Mouse (Mus musculus) left cerebral cortex, postnatal 10 days (tissue): ENCODE data around the gene Smad9. TPM values are rescaled to one million over a fixed set of nuclear protein-coding genes. Genes with fewer than 3 reads are reported as not detected.
"Not testable (repeated sequence)": the region's sequence is repeated elsewhere in the genome, so short reads cannot be mapped to it uniquely, and the experiment has no call there.

ENCODE experiments used
- DNase-seq, 2 experiments: peaks; one replicate each; pipeline ENCODE4 v3.0.0; 2021 to 2022; ENCODE audit warnings: low spot score in 2 of 2, mixed read lengths in 1 of 2; ENCODE audit errors: extremely low spot score in 1 of 2
- intact Hi-C: fragments of 180-260 bp; cut with DNase I; formaldehyde crosslinking; loops from one replicate; pipeline ENCODE4 v1.15.1; 2025
- total RNA-seq, 2 experiments: library from RNA; stranded (reverse); gene quantifications; 2 replicates each; pipeline ENCODE4 v1.2.3; 2021

Gene Smad9
- total RNA-seq, 2 experiments from 2014 or later: 4.8 to 5.1 TPM

DNA sequence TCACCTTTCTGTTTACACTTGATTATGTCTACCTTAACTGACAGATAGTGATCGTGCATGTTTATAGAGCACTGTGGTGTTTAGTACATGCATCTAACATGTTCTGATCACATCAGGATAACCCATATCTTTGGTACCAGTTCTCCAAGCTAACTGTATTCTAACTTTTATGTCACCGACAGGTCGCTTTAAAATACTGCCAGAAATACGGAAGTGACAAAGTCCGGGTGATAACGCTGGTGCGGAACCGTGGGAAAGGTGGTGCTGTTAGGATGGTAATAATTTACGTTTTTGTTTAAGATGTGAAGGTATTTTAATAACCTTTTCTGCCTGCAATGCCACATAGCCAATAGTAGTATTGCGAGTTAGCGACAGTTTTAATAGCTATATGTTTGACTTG, 13.4 kb upstream of the Smad9 start:
- intact Hi-C loops: no loop called here
- DNase-seq: no peak

DNA sequence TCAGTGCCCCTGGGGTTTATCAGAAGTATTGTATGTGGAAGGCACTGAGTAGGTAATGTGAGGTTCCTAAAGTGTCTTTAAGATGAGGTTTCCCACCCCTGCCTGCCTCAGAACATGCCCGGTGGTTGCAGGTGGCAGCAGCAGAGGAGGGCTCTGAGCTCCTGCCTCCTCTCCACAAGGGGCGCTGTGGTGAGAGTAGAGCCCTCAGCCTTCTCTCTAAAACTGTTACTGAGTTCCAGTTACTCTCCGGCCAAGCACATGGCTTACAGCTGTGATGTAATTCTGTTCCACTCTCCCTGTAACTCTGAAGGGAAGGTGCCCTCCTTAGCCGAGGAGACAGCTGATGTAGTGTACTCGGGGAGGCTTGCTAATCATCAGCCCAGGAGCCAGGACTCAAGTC, 9.6 kb upstream of the Smad9 start:
- peak in 1 of 2 experiments; percentile 53 for DNase-seq
- intact Hi-C loops: no loop called here

DNA sequence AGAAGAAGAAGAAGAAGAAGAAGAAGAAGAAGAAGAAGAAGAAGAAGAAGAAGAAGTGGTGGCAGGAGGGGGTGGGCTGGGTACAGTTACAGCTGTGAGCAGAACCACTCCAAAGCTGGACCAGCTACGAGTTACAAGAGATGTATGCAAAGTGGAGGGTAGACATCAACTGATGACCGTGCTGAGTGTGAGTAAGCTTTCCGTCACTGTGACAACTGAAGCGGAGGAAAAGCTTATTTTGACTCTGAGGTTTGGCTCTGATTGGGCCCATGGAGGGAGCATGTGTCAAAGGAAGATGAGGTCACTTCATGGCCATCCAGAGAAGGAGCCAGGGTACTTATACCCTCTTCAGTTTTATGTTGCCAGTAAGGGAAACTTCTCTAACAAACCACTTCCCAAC, 2.0 kb upstream of the Smad9 start:
- intact Hi-C loops: no loop called here
- DNase-seq: no peak

GRCm38 (mm10) chr3:54756058-54756457, 676 bp downstream of the Smad9 start:
- intact Hi-C loops: loop anchor here (5.0 kb wide), 1 partner anchor 36 kb away; no protein-coding TSS in a partner anchor
- peak in 1 of 2 experiments; percentile 44 for DNase-seq

GRCm38 (mm10) chr3:54757446-54757845, 2.1 kb downstream of the Smad9 start:
- no peak for DNase-seq
- intact Hi-C loops: loop anchor here (5.0 kb wide), 1 partner anchor 35 kb away; no protein-coding TSS in a partner anchor

- intact Hi-C loops: loop anchor here (5.0 kb wide), 1 partner anchor 33 kb away; no protein-coding TSS in a partner anchor
- DNase-seq: no peak
These were observed 3.8 kb downstream of the Smad9 start for GRCm38 (mm10) chr3:54759211-54759610.

DNA sequence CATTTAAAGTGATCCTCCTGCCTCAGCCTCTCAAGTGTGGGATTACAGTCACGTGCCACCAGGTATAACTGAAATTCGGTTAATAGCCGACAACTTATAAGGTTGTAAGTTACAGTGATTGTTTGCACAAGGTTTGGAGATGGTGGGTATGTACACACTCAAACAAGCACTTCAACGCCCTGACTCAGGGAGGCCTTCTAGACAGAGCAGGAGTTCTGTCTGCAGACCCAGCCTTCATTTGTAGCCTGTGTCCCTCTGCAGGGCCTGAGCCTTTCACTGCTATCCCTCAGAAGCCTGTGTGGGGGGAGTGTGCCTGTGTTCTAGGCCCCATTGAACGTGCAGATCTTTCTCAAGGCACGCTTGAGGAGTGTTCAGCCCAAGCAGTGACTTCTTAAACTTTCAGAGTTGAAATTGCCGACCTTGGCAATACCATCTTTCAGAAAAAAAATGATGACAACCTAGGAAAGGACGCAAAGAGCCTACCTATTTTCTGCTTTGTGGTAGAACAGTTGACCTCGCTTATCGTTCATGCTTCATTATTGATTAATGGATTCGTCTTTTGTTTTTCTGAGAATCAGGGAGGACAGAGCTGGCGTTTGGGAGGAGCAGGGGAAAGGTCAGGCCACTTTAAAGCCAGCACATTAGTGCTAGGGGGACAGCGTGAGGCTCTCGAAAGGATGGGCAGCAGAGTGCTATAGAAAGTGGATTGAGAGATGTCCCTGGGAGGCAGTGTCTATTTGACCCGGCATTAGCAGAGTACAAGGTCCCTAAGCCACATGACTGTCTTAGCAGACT, 5.1 kb downstream of the Smad9 start:
- no peak for DNase-seq
- intact Hi-C loops: no loop called here

DNA sequence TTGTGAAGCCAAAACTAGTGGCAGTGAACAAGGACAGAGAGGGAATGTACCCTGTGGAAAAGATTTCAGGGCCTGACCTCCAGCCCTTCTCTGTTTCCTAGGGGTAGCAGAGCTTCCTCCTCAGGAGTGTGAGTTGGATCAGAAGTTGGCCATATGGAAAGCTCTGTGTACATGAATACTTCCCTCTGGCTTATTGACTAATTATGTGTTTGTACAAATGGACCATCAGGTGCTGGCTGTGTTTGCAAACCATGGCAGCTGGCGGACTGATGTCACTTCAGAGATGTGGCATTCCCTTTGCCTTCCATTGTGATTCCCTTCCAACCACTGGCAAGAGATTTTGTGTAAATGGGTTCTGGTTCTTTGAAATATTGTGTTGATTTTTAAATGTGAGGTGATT, 5.9 kb downstream of the Smad9 start:
- intact Hi-C loops: no loop called here
- no peak for DNase-seq

DNA sequence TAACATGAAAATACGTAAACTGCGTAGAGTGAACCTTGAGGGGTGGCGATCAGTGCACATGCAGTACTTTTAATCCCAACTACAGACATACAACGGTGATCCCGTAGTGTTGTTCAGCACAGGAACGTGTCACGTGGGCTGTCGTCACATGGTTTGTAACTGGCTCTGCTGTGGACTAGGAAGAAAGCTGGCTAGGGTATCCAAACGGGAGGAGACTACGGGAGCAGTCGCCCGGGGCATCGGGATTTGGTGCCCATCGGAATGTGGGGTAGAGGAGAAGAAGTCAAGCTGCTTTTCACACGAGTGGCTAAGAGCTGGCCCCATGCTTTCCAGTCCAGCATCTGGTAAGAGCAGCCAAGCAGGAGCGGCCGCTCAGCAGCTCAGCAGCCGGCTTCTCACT, 9.0 kb downstream of the Smad9 start:
- DNase-seq: peak in 1 of 2 experiments; percentile 50
- intact Hi-C loops: no loop called here

- DNase-seq, intact Hi-C loops: not testable (repeated sequence)
These were observed 10.1 kb downstream of the Smad9 start for GRCm38 (mm10) chr3:54765521-54765920.

GRCm38 (mm10) chr3:54766034-54766433, 10.7 kb downstream of the Smad9 start:
- intact Hi-C loops: no loop called here
- no peak for DNase-seq

GRCm38 (mm10) chr3:54766811-54767210, 11.4 kb downstream of the Smad9 start:
- intact Hi-C loops: no loop called here
- DNase-seq: no peak

DNA sequence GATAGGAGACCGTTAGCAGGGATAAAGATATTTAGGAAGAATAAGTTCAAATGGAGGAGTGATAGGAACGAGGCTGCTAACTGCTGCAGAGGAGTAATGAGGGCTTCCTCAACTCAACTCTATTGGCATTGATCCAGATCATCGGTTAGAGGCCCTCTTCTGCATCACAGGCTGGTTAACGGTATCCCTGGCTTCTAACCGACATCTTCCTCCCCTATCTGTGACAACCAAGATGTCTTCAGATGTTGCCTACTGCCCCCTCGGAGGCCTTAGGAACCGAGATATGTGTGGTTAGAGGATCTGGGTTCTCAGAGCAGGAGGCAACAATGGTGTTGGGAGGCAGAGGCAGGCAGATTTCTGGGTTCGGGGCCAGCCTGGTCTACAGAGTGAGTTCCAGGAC, 13.2 kb downstream of the Smad9 start:
- no peak for DNase-seq
- intact Hi-C loops: no loop called here

- intact Hi-C loops: no loop called here
- no peak for DNase-seq
These were observed 14.2 kb downstream of the Smad9 start for GRCm38 (mm10) chr3:54769349-54770275.

DNA sequence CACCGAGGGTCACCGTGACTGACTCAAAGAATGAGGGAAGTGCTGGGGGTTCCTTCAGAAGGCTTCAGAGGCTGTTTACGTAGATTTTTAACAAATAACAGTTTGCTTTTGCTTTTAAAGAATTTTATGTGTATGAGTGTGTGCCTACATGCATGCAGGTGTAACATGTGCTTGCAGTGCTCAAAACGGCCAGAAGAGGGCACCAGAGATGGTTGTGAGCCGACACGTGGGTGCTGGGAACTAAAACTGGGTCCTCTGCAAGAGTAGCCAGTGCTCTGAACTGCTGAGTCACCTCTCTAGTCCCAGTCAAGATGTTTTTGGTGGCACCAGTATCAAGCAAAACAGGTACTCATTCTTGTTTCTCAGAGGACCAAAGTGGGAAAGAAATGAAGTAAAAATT, 18.2 kb downstream of the Smad9 start:
- intact Hi-C loops: no loop called here

GRCm38 (mm10) chr3:54775989-54776631, 20.7 kb downstream of the Smad9 start:
- no peak for DNase-seq
- intact Hi-C loops: no loop called here

More for the DNA sequence above, 18.2 kb downstream of the Smad9 start:
- no peak for DNase-seq

- no peak for DNase-seq
These were observed 35.2 kb downstream of the Smad9 start for GRCm38 (mm10) chr3:54790601-54791000.

DNA sequence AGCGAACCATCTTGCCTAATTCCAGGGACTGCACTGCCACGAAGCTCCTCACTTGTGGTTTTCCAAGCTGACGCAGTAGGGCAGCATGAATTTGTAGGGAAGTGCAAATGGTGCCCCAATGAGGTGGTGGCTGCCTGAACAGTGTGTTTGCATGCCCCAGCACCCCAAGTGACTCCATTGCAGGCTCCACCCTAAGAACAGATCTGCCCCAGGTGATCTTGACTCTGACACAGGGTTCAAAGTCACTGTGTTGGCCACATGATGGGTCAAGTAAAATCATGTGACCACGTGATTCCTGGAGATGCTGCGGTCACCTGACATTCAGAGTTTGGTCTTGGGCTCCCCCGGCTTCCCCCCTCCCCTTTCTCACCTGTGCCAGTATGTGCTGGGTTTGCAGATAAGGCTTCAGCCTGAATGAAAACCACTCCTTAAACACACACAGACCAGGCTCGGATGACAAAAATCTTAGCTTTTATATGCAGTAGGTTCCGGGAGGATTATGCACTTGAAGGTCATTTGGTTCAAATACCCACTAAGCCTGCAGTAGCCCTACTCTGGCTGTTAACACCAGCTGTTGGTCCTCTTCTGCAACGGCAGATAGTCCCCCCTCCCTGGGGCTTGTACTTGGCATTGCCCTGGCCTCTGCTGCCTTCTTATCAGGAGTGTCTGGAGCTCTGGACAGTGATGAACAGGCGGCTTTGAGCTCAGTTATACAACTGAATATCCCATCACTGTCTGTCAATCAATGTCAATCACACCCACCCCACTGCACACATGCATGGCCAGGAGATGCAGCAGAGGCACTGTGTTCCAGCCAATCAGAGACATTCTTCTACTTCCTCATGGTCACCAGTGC, 36.7 kb downstream of the Smad9 start:
- intact Hi-C loops: loop anchor here (5.0 kb wide), 1 partner anchor 35 kb away; the partner anchor contains the start of gene Smad9

More at GRCm38 (mm10) chr3:54790601-54791000, 35.2 kb downstream of the Smad9 start:
- intact Hi-C loops: loop anchor here (5.0 kb wide), 1 partner anchor 33 kb away; the partner anchor contains the start of gene Smad9

More for the DNA sequence above, 36.7 kb downstream of the Smad9 start:
- DNase-seq: no peak
